Mouse (Mus musculus): ENCODE measurements around the gene Trim71. TPM values are rescaled to one million over a fixed set of nuclear protein-coding genes. Genes with fewer than 3 reads are reported as not detected.

Trim71 gene
- polyA plus RNA-seq, 1 experiment, result 0.01 TPM

DNA sequence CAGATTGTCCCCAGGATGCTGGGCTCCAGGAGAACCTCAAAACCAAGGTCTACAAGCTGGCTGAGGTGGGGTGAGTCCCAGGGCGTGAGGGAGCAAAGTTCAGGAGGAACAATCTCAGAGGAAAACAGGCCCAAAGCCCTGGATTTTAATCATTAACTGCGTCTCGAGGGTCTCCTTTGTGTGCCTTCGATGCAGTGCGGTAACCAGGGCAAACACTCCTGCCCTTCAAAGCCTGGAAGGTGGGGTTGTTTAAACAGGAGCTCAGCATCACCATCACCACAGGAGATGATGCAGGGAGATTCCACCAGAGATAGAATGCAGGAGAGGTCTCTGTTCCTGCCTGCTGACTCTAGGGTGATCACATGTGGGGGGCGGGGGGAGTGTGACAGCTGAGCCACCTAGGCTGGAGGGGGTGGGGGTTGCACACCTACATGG, 16.5 kb downstream of the Trim71 start:
- no peak overlapping the region for H3ac ChIP-seq (ENCODE audit: control insufficient read depth, insufficient read length)
- no peaks in the 10 kb centered on the region for H3K27me3 ChIP-seq (ENCODE audit: control insufficient read depth, insufficient read depth, insufficient read length)
- no peak overlapping the region for H3K4me3 ChIP-seq
- H3K4me2 ChIP-seq (ENCODE audit: low read depth), result no peak overlapping the region
- no peaks in the 10 kb centered on the region for H3K79me2 ChIP-seq (ENCODE audit: control insufficient read depth, insufficient read depth)
- no peaks in the 10 kb centered on the region for H3K36me3 ChIP-seq (ENCODE audit: control insufficient read depth, insufficient read depth)
- TF ChIP-seq CEBPB (IDR thresholded peaks at IDR 0.05; ENCODE audit: insufficient read depth, poor library complexity, severe bottlenecking), result no peak
- no peak for TF ChIP-seq USF1 (IDR thresholded peaks at IDR 0.05; ENCODE audit: low read depth)
- TF ChIP-seq TCF3 (IDR thresholded peaks at IDR 0.05; ENCODE audit: insufficient read length, low read depth), result no peak
- TF ChIP-seq SRF (IDR thresholded peaks at IDR 0.05; ENCODE audit: control insufficient read depth, insufficient read length, low read depth), result no peak
- TF ChIP-seq MYOG (IDR thresholded peaks at IDR 0.05; ENCODE audit: control insufficient read depth in 1 of 3, insufficient read depth in 1 of 3, insufficient read length in 2 of 3, low read depth in 2 of 3), result no peak

- Histone ChIP-seq H3K36me3 (ENCODE audit: control insufficient read depth, insufficient read depth) (no peaks in the 10 kb centered on the region), H3K79me2 (ENCODE audit: control insufficient read depth, insufficient read depth) (no peaks in the 10 kb centered on the region), H3K4me2 (ENCODE audit: low read depth) (no peak overlapping the region), H3ac (ENCODE audit: control insufficient read depth, insufficient read length) (no peak overlapping the region), H3K27me3 (ENCODE audit: control insufficient read depth, insufficient read depth, insufficient read length) (no peaks in the 10 kb centered on the region), H3K4me3 (no peak overlapping the region)
- no peak for TF ChIP-seq POLR2A (IDR thresholded peaks at IDR 0.05; ENCODE audit: insufficient read length, low read depth)
- TF ChIP-seq MYOG (IDR thresholded peaks at IDR 0.05; ENCODE audit: control insufficient read depth in 1 of 3, insufficient read depth in 1 of 3, insufficient read length in 2 of 3, low read depth in 2 of 3), result no peak
- TF ChIP-seq E2F4 (IDR thresholded peaks at IDR 0.05; ENCODE audit: insufficient read depth), result no peak
- TF ChIP-seq MAX (IDR thresholded peaks at IDR 0.05; ENCODE audit: low read depth), result no peak
- no peak for TF ChIP-seq TCF3 (IDR thresholded peaks at IDR 0.05; ENCODE audit: insufficient read length, low read depth)
- no peak for TF ChIP-seq SRF (IDR thresholded peaks at IDR 0.05; ENCODE audit: control insufficient read depth, insufficient read length, low read depth)
- no peak for TF ChIP-seq MYOD1 (IDR thresholded peaks at IDR 0.05; ENCODE audit: control insufficient read depth in 1 of 3, insufficient read length in 2 of 3, low read depth in 2 of 3)
- no peak for TF ChIP-seq CEBPB (IDR thresholded peaks at IDR 0.05; ENCODE audit: insufficient read depth, poor library complexity, severe bottlenecking)
- no peak for TF ChIP-seq POLR2AphosphoS2 (IDR thresholded peaks at IDR 0.05; ENCODE audit: insufficient read length, low read depth)
- TF ChIP-seq TCF12 (IDR thresholded peaks at IDR 0.05; ENCODE audit: insufficient read depth, poor library complexity, severe bottlenecking), result no peak
These were observed 17.4 kb downstream of the Trim71 start for GRCm38 (mm10) chr9:114546765-114547164.

- H3K36me3 ChIP-seq (ENCODE audit: control insufficient read depth, insufficient read depth), result no peaks in the 10 kb centered on the region
- no peak overlapping the region for H3ac ChIP-seq (ENCODE audit: control insufficient read depth, insufficient read length)
- no peak for TF ChIP-seq SRF (IDR thresholded peaks at IDR 0.05; ENCODE audit: control insufficient read depth, insufficient read length, low read depth)
- no peak for TF ChIP-seq MYOG (IDR thresholded peaks at IDR 0.05; ENCODE audit: control insufficient read depth in 1 of 3, insufficient read depth in 1 of 3, insufficient read length in 2 of 3, low read depth in 2 of 3)
- no peak for TF ChIP-seq E2F4 (IDR thresholded peaks at IDR 0.05; ENCODE audit: insufficient read depth)
- TF ChIP-seq POLR2A (IDR thresholded peaks at IDR 0.05; ENCODE audit: insufficient read length, low read depth), result no peak
- no peak for TF ChIP-seq MAX (IDR thresholded peaks at IDR 0.05; ENCODE audit: low read depth)
- no peak for TF ChIP-seq POLR2AphosphoS2 (IDR thresholded peaks at IDR 0.05; ENCODE audit: insufficient read length, low read depth)
- H3K79me2 ChIP-seq (ENCODE audit: control insufficient read depth, insufficient read depth), result no peaks in the 10 kb centered on the region
- H3K4me3 ChIP-seq, result no peak overlapping the region
- no peaks in the 10 kb centered on the region for H3K27me3 ChIP-seq (ENCODE audit: control insufficient read depth, insufficient read depth, insufficient read length)
- peak overlapping the region; percentile 18 for H3K4me2 ChIP-seq (ENCODE audit: low read depth)
These were observed 19.3 kb downstream of the Trim71 start for GRCm38 (mm10) chr9:114544754-114545393.

- Histone ChIP-seq H3K36me3 (ENCODE audit: control insufficient read depth, insufficient read depth) (no peaks in the 10 kb centered on the region), H3ac (ENCODE audit: control insufficient read depth, insufficient read length) (no peak overlapping the region), H3K4me2 (ENCODE audit: low read depth) (peak overlapping the region; percentile 18), H3K27me3 (ENCODE audit: control insufficient read depth, insufficient read depth, insufficient read length) (no peaks in the 10 kb centered on the region), H3K79me2 (ENCODE audit: control insufficient read depth, insufficient read depth) (no peaks in the 10 kb centered on the region), H3K4me3 (no peak overlapping the region)
- no peak for TF ChIP-seq MYOG (IDR thresholded peaks at IDR 0.05; ENCODE audit: control insufficient read depth in 1 of 3, insufficient read depth in 1 of 3, insufficient read length in 2 of 3, low read depth in 2 of 3)
- no peak for TF ChIP-seq USF1 (IDR thresholded peaks at IDR 0.05; ENCODE audit: low read depth)
- no peak for TF ChIP-seq MYOD1 (IDR thresholded peaks at IDR 0.05; ENCODE audit: control insufficient read depth in 1 of 3, insufficient read length in 2 of 3, low read depth in 2 of 3)
- no peak for TF ChIP-seq TCF3 (IDR thresholded peaks at IDR 0.05; ENCODE audit: insufficient read length, low read depth)
- no peak for TF ChIP-seq MAX (IDR thresholded peaks at IDR 0.05; ENCODE audit: low read depth)
- TF ChIP-seq POLR2A (IDR thresholded peaks at IDR 0.05; ENCODE audit: insufficient read length, low read depth), result no peak
- no peak for TF ChIP-seq REST (IDR thresholded peaks at IDR 0.05; ENCODE audit: insufficient read depth, insufficient read length)
- TF ChIP-seq POLR2AphosphoS2 (IDR thresholded peaks at IDR 0.05; ENCODE audit: insufficient read length, low read depth), result no peak
- no peak for TF ChIP-seq TCF12 (IDR thresholded peaks at IDR 0.05; ENCODE audit: insufficient read depth, poor library complexity, severe bottlenecking)
- no peak for TF ChIP-seq CEBPB (IDR thresholded peaks at IDR 0.05; ENCODE audit: insufficient read depth, poor library complexity, severe bottlenecking)
- no peak for TF ChIP-seq SRF (IDR thresholded peaks at IDR 0.05; ENCODE audit: control insufficient read depth, insufficient read length, low read depth)
- no peak for TF ChIP-seq E2F4 (IDR thresholded peaks at IDR 0.05; ENCODE audit: insufficient read depth)
These were observed 20.1 kb downstream of the Trim71 start for GRCm38 (mm10) chr9:114543882-114544753.
